Mouse (Mus musculus) retina, adult 2 months (tissue): Measurements from ENCODE around the gene Olfr283.
"Not testable (repeated sequence)": the region's sequence is repeated elsewhere in the genome, so short reads cannot be mapped to it uniquely, and the experiment has no call there.

Experiments used
- DNase-seq: peaks from one replicate; pipeline ENCODE4 v3.0.0-alpha.2; 2012; ENCODE audit warnings: low read depth, low spot score

Gene Olfr283

DNA sequence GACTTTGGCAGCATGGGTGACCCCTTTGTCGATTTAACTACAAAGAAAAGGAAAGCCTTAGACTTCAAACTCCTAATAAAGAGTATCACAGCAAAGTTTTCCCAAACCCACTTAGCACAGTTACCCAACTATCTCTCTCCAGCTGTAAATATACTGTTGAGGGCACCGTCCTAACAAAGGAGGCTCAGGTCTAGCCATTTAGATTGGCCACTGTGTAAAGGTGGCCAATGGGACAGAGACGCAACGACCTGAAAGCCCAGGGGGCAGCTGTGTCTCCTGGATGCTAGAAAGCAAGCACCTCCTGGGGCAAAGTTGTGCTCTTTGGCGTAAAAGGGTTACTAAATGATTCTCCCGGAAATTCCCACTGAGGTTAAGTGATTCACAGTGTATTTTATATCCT, at the start of gene Olfr283:
Gene Olfr283, minus strand, starts transcription at position 101 of the 400 bp plus-strand sequence.
- no peak for DNase-seq

- DNase-seq: no peak
Observed at GRCm38 (mm10) chr15:98425188-98425587, 44.4 kb upstream of the Olfr283 start.

DNA sequence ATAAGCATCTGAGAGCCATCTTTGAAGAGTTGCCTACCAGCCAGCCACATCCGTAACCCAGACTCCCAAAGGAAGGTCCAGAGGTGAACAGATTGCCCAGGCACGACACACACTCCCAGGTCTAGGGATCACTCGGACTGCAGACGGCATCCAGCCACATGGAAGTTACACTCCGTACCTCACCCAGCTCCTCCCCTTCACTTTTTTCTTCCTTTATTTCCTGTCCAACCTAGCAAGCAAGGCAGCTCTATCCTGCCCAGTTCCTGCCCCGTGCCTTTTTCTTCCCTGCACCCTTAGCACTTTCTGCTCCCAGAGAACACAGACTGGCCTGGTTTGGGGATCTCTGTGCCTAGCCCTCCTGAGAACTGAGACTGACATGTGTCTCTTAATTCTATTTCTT, 44.0 kb upstream of the Olfr283 start:
- no peak for DNase-seq

DNA sequence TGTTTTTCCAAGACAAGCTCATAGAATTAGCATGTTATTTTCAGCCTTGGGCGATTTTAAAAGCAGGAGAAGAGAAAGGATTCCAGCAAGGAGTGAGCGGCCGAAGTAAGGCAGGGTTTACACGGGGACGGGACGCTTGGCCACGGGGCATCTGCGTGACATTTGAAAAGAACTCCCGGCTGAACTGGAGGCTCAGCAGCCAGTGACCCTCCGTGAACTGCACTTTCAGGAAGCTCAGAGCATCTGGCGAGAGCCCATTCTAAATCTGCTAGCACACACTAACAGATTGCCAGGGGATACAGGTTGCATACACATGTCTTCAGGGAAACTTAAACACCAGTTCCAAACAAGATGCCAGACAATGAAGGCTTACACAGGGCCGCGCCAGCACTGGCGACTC, 43.6 kb upstream of the Olfr283 start:
- no peak for DNase-seq

- DNase-seq: no peak
Observed at GRCm38 (mm10) chr15:98420897-98421296, 40.2 kb upstream of the Olfr283 start.

DNA sequence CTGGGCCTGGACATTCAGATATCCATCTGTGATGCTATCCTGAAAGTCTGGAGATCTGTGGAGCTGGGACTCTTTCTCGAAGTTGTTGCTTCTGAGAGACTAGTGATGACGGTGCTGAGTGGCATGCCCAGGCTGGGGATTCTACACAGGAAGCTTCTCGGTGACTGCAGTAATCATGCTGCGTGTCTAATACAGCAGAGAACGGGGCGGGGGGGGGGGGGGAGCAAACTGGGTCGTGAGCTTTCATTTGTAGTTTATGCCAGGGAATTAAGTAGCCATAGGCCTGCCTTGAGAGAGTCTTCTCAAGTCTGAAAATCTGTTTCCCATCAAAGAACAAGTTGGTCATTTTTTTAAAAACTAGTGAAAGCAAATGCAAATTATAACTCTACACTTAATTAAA, 37.4 kb upstream of the Olfr283 start:
- no peak for DNase-seq

- not testable (repeated sequence) for DNase-seq
Observed at GRCm38 (mm10) chr15:98417285-98417684, 36.5 kb upstream of the Olfr283 start.

DNA sequence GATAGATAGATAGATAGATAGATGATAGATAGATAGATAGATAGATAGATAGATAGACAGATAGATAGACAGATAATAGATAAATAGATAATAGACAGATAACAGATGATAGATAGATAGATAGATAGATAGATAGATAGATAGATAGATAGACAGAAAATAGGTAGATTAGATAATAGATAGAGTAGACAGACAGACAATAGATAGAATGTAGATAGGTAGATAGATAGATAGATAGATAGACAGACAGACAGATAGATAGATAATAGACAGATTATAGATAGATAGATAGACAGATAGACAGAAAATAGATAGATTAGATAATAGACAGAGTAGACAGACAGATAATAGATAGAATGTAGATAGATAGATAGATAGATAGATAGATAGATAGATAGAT, 36.1 kb upstream of the Olfr283 start:
- not testable (repeated sequence) for DNase-seq

DNA sequence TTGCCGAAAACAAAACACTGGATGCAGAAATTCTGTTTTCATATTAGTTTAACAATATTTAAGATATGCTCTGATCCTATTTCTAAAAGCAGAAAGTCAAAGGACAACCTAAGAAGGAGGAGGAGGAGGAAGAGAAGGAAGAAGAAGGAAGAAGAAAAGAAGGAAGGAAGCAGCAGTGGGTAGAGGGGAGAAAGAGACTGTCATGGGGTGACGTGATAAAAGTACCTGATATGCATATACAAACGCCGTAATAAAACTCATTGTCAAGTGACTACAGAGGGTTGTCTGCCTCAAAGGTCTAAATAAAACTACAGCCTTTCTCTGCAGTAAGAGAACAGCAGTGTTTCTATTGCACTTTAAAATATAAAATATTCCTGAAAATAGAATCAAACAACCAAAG, 35.2 kb upstream of the Olfr283 start:
- DNase-seq: no peak

DNA sequence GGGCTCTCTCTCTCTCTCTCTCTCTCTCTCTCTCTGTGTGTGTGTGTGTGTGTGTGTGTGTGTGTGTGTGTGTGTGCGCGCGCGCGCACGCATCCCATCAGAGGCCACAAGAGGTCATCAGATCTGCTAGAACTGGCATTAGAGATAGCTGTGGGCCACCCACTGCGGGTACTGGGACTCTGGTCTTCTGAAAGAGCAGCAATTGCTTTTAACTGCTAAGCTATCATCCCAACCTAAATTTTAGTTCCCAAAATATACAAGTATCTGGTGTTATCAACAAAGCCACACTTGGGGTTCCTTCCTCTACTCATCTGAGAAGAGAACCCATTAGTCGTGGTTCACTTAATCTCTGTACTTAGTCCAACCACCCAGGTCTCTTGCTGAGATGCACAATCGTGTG, 29.5 kb upstream of the Olfr283 start:
- no peak for DNase-seq

GRCm38 (mm10) chr15:98409635-98410034, 28.9 kb upstream of the Olfr283 start:
- no peak for DNase-seq

DNA sequence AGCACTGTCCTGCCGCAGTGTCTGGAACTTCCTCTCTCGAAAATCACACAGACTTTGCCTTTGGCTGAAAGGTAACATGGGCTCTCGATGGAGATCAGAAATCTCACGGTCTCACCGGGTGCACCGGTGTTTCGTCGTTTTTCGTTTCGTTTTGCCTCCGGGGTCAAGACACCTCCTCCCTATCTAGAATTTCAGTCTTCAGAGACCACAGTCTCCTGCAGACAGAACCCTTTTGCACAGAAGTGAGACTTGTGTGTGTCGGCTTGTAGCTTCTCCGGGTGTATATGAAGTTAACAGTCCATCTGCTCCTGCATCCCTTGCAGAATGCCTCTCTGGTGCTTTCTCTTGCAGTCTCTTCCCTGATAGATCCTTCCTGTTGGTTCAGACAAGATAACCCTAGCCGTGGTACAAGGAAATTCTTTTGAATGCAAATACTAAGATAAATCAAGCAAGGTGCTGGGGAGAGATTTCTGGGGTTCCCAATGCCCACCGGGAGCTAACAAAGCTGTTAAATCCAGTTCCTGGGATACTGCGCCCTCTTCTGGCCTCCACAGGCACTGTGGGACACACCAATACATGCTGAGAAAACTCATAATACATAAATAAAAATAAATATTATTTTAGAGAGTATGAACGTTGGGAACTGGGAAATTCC, 27.8 kb upstream of the Olfr283 start:
- DNase-seq: no peak

DNA sequence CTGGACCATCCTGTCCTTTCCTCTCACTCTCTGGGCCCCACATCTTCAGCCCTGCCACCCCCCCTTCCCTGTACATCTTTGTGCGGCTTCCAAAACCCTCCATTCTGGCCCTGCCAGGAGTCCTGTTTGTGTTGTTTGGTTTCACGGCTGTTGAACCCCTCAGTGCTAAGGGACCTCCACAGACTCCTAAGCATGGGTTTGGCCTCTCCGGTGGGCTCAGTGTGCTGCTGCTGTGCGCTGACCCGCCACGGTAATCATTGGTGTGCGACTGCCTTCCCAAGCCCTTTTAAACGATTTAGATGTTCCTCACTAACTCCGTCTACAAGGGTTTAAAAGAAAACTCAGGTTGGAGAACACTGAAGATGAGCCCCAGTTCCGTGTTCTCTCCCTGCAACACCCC, 21.6 kb upstream of the Olfr283 start:
- DNase-seq: no peak

GRCm38 (mm10) chr15:98397136-98397535, 16.4 kb upstream of the Olfr283 start:
- no peak for DNase-seq

DNA sequence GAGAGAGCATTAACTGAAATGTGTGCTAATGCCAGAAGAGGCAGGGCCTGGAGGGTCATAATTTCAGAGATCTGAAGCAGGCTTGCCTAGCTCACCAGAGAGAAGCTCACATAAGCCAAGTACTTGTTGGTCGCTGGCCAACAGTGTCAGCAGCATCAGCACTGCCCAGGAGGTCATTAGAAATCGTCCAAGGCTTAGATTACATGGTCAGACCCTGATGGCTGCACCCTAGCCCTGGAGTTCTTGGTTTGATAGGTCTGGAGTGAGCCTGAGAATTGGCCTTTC, 11.1 kb upstream of the Olfr283 start:
- no peak for DNase-seq

DNA sequence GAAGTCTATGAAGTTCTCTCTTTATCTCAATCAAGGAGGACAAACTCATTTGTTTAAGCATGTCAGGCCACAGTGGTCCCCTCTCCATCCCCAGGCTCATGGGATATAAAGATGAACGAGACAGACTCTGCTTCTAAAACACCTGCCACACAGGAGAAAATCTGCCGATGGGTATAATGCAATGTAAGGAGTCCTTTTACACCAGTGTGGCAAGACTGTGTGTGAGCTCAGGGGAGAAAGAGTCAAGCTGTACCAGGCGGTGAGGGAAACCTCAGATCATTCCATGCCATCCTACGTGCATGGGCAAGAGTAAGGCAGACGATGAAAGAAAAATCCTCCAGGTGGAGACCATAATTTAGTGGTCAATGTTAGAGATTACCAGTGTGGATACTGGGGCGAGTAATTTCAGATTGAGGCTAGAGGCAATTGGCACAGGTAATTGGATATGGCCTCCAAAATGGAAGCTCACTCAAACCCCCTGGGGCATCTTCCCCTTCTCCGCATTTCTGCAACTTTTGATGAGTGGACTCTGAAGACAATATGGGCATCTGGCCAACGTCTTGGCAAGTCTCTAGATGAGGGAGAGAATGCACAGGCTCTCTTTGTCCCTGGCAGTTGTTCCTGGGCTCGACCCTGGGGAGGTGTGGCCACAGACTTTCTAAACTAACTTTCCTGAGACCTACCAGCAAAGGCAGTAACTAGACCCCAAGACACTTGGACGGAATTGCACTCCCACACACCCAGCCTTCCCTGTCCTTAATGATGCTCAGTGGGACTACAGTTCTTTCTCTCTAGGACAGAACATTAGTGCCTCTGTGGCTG, 10.5 kb upstream of the Olfr283 start:
- DNase-seq: no peak

- peak; percentile 61 for DNase-seq
Observed at GRCm38 (mm10) chr15:98389796-98390195, 9.1 kb upstream of the Olfr283 start.

GRCm38 (mm10) chr15:98387621-98388020, 6.9 kb upstream of the Olfr283 start:
- DNase-seq: no peak

GRCm38 (mm10) chr15:98378209-98378608, 2.5 kb downstream of the Olfr283 start:
- no peak for DNase-seq

DNA sequence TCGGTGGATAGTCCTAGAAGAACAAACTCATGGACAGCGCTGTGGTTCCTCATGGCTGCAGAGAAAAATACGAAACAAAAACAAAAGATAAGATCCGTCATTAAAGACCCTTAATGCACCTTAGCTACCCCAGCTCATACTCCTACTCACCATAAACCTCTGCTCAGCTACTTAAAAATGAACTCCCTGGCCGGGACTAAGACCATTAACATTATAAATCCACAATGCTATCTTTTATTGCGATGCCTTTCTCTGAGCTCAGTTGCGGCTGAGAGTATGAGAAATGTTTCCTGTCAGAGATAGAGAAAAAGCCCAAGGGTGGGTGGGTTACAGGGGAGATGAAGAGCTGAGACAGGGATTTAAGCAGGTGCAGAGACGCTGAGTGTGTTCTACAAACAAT, 39.9 kb downstream of the Olfr283 start, which contains the start of gene Olfr284:
Gene Olfr284, minus strand, starts transcription at position 101 of the 400 bp plus-strand sequence.
- no peak for DNase-seq
